8 mouse cellular contexts compared by ENCODE assay signal in genomic region chr10:11491956-11492355, GRCm38 (mm10).
DNase-seq lines count a peak whose midpoint lies in the region; ATAC-seq and TF ChIP-seq lines count a peak whose summit lies in the region.

No protein-coding gene starts in this region.

- no peaks in the 10 kb centered on the region for H3K4me1 ChIP-seq in forebrain, embryonic 16.5 days (replicated peaks; ENCODE audit: control insufficient read depth, insufficient read depth, low read length)
- no peaks in the 10 kb centered on the region for H3K4me1 ChIP-seq in intestine, embryonic 15.5 days (replicated peaks)
- no peaks in the 10 kb centered on the region for H3K4me1 ChIP-seq in lung, embryonic 14.5 days (ENCODE audit: insufficient read depth)

- H3K9ac ChIP-seq in forebrain, embryonic 16.5 days (replicated peaks; ENCODE audit: low read depth, low read length): no peak overlapping the region
- no peak overlapping the region for H3K9ac ChIP-seq in intestine, embryonic 15.5 days
- H3K9ac ChIP-seq in lung, embryonic 14.5 days: no peak overlapping the region

- H3K4me3 ChIP-seq in forebrain, embryonic 16.5 days (replicated peaks; ENCODE audit: low read length): no peak overlapping the region
- no peak overlapping the region for H3K4me3 ChIP-seq in intestine, embryonic 15.5 days (replicated peaks)
- H3K4me3 ChIP-seq in lung, embryonic 14.5 days (ENCODE audit: low read depth, low read length): no peak overlapping the region

- H3K27me3 ChIP-seq in forebrain, embryonic 16.5 days (replicated peaks; ENCODE audit: control insufficient read depth, insufficient read depth, low read length): no peaks in the 10 kb centered on the region
- H3K27me3 ChIP-seq in intestine, embryonic 15.5 days (replicated peaks): no peaks in the 10 kb centered on the region
- H3K27me3 ChIP-seq in lung, embryonic 14.5 days (ENCODE audit: insufficient read depth, low read length): peaks cover 4% of the 10 kb centered on the region; the same call in 1 of the 2 replicates

- no peak for TF ChIP-seq CTCF in lung, embryonic 14.5 days (IDR thresholded peaks at IDR 0.05; ENCODE audit: low read depth)

- peak; percentile 68 for DNase-seq in right cerebral cortex, adult 18-20 months
- no peak for DNase-seq in right cerebral cortex, postnatal 36 days (ENCODE audit: low spot score in 2 of 2)
- peak; percentile 16 for DNase-seq in cerebellum, adult 11-12 months
- DNase-seq in lung, embryonic 14.5 days: peak; percentile 85
- peak; percentile 6 for DNase-seq in ovary, postnatal 10 days (ENCODE audit: low spot score)
- DNase-seq in thymus, postnatal 14 days: peak; percentile 68

- 42% methylated on average over 28 of the region's 28 CpGs for WGBS in forebrain, embryonic 16.5 days
- 36% methylated on average over 28 of the region's 28 CpGs for WGBS in intestine, embryonic 15.5 days
- 43% methylated on average over 28 of the region's 28 CpGs for WGBS in lung, embryonic 14.5 days

- H3K4me2 ChIP-seq in forebrain, embryonic 16.5 days (ENCODE audit: low read length): no peak overlapping the region
- no peak overlapping the region for H3K4me2 ChIP-seq in intestine, embryonic 15.5 days (replicated peaks)
- H3K4me2 ChIP-seq in lung, embryonic 14.5 days: no peak overlapping the region

- peaks cover 4% of the 10 kb centered on the region for H3K9me3 ChIP-seq in forebrain, embryonic 16.5 days (ENCODE audit: control insufficient read depth, low read length)
- H3K9me3 ChIP-seq in intestine, embryonic 15.5 days: 0 out of 2 replicates have a peak, but pooled peaks cover 4% of the 10 kb centered on the region
- peaks cover 11% of the 10 kb centered on the region for H3K9me3 ChIP-seq in lung, embryonic 14.5 days (ENCODE audit: low read depth, low read length)

- ATAC-seq in forebrain, embryonic 16.5 days: peak; percentile 71; the same call in 1 of the 2 replicates
- peak; percentile 99 for ATAC-seq in intestine, embryonic 15.5 days
- ATAC-seq in lung, embryonic 14.5 days (ENCODE audit: insufficient read depth): peak; percentile 97

- no peak overlapping the region for H3K27ac ChIP-seq in forebrain, embryonic 16.5 days (ENCODE audit: low read length)
- H3K27ac ChIP-seq in intestine, embryonic 15.5 days: no peak overlapping the region
- H3K27ac ChIP-seq in lung, embryonic 14.5 days (ENCODE audit: low read depth): no peak overlapping the region

- H3K36me3 ChIP-seq in forebrain, embryonic 16.5 days (ENCODE audit: control insufficient read depth, insufficient read depth): no peaks in the 10 kb centered on the region
- H3K36me3 ChIP-seq in intestine, embryonic 15.5 days: no peaks in the 10 kb centered on the region
- H3K36me3 ChIP-seq in lung, embryonic 14.5 days (ENCODE audit: insufficient read depth): no peaks in the 10 kb centered on the region

Comparison
In these comparisons a context has a peak if more than half of its experiments do, and no peak if none do; other contexts are left out.
1. DNase-seq: peak in right cerebral cortex, adult 18-20 months (single experiment), cerebellum, adult 11-12 months (single experiment), lung, embryonic 14.5 days (single experiment), ovary, postnatal 10 days (single experiment) and thymus, postnatal 14 days (single experiment); none in right cerebral cortex, postnatal 36 days (0 of 2).
2. Peak in every context shown above with its lines, with median percentiles within 50 percentile points of each other: ATAC-seq.